Mouse (Mus musculus) telencephalon, adult 2 months (tissue): ENCODE measurements around the gene Dclk3.

ENCODE experiments used
- DNase-seq: peaks from one replicate; pipeline ENCODE4 v3.0.0-alpha.2; 2011; ENCODE audit warnings: low read depth, low spot score

Dclk3 gene

DNA sequence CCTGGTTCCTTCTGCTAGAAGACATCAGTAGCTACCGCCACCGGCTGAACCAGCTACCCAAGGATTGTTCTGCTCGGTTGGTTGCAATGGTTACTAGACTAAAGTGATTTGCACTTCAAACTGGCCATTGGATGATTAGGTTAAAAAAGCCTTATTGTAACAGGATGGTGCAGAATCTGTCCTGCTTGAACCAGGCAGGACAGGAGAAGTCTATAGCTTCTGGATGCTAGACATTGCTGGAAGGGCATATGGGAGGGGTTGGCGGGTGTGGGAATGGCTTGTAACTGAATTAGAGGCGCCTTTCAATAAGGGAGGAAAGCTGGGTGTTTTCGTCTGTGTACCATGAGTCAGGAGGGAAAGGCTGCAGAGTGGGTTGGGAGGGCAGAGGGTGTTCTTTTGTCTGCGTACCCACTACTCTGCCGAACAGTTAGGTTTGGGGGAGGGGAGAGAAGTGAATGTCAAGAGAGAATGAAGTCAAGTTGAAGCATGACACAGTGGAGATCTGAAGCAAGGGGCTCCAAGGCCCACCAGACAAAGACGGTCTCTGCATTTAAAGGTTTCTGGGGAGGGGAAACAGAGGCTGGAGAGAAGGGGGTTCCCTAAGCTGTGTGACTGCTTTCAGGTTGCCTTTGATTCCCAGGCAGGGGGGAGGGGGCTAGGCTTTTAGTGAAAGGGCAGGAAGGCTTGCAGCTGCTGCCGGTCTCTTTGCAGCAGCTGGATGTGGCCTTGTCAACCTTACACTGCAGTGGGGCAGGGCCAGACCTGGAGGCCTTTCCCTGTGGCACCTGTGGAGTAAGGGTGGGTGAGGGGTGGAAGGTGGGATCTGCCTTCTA lies 48.0 kb downstream of the Dclk3 start:
- DNase-seq = no peak

DNA sequence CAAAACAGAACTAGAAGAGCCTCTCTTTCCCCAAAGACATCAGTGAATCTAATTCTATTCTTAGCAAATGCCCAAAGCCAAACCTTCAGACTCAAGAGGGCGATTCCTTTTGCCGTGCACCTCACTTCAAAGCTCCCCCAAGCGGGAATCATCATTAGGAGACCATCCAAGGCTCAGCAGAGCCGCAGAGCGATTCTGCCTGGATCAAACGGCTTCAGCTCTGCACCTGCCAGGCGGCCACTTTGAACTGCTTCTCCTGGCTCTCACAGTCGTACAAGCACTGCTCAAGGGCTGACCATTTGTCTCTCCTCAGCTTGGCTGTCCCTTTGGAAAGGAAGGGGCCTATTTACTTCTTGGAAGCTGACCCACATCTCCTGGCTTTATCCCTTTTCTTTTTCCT lies 51.7 kb downstream of the Dclk3 start:
- no peak for DNase-seq

DNA sequence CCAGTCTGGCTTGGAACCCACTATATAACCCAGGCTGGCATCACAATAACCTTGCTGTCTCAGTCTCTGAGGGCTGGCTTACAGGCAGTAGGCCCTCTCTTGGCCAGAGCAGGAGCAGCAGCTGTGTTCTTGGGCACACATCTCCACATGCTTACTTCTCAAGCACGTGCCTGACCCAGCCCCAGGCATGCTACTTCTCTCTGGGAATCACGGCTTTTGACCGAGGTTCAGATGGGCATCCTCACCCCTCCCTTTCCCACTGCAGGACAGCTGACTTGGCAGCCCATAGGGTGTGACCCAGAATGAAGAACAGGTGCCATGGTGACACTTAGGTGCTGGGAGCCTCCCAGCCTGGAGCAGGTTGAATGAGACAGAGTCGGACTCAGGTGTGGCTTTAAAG lies 52.4 kb downstream of the Dclk3 start:
- no peak for DNase-seq

- no peak for DNase-seq
These were observed 54.6 kb downstream of the Dclk3 start for GRCm38 (mm10) chr9:111493490-111493889.

DNA sequence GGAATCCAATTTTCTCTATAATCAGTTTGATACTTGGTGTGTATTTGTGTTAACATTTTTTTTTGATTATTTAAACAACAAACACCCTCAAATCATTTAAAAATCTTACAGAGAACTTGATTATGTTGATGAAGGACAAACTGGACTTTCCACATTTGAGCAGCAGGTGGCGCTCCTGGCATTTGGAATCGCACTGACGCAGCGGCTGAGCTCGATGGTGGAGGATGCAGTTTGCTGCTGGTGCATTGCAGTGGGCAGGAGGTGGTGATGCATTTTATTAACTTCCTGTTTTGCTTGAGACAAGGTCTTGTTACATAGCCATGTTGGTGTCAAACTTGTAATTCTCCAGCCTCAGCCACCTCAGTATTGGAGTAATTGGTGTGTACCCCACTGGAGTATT lies 56.7 kb downstream of the Dclk3 start:
- DNase-seq = peak; percentile 50

DNA sequence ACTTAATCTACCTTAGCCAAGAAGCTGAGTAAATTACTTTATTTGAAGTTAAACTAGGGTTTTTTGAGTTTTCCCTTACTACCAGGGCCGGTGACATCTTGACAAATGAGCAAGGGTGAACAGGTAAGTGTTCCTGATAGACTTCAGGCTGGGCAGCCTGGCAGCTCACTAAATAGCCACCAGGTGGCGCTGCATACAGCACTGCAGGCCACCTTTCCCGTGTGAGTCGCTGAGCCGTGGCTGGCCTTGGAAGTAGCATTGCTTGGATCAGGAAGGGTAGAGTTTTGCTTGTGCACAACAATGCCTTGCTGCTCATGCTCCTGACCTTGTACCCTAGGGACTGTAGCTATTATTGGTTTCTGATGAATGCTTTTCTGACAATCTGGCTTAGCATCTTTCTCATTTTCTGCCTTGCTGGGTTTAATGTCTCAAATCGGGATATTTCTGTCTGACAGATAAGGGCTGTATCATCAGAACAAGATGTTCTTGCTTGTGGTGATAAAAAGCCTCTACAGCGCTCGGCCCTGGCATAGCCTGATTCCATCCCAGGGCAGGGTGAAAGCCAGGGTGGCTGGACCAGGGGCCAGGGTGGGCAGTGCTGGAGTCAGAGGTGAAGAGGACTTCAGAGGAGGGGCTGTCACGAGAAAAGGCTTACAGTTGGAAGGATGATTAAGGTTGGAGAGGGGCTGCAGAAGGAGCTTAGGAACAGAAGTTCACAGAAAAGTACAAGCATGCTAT lies 58.4 kb downstream of the Dclk3 start:
- peak; percentile 47 for DNase-seq

DNA sequence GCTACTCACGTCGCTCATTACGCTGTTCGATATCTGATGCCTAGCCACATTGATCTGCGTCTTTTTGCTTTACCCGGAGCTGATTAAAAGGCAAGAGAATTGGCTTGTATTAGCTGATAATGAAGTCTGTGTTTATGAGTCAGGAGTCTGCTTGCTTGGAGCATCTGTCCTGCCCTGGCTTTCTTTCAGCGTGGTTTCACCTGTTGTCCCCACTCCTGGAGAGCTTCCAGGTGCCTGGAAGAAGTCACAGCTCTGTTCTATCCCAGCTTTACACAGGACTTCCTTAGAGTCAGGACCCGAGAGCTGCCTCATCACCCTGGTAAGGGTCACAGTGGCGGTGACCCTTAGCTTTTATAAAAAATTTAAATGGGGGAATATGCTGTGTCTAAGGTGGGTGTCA lies 61.3 kb downstream of the Dclk3 start:
- DNase-seq = no peak

DNA sequence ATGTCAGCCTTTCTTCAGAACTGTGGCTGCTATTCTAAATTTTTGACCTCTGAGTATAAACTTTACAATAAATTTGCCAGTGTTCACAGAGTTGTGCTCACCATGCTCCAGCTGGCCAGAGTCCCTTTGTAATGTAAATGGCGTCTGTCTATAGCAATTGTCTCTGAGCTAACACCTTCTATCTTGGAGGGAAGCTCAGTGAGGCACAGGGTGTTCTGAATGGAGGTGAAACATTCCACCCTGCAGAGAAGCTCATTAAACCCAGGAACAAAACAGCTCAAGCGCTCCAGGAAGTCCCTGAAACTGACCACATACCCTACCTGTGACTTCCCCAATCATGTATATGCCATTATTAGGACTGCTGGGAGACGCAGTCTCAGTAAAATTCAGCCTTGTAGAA lies 67.2 kb downstream of the Dclk3 start:
- DNase-seq = no peak

DNA sequence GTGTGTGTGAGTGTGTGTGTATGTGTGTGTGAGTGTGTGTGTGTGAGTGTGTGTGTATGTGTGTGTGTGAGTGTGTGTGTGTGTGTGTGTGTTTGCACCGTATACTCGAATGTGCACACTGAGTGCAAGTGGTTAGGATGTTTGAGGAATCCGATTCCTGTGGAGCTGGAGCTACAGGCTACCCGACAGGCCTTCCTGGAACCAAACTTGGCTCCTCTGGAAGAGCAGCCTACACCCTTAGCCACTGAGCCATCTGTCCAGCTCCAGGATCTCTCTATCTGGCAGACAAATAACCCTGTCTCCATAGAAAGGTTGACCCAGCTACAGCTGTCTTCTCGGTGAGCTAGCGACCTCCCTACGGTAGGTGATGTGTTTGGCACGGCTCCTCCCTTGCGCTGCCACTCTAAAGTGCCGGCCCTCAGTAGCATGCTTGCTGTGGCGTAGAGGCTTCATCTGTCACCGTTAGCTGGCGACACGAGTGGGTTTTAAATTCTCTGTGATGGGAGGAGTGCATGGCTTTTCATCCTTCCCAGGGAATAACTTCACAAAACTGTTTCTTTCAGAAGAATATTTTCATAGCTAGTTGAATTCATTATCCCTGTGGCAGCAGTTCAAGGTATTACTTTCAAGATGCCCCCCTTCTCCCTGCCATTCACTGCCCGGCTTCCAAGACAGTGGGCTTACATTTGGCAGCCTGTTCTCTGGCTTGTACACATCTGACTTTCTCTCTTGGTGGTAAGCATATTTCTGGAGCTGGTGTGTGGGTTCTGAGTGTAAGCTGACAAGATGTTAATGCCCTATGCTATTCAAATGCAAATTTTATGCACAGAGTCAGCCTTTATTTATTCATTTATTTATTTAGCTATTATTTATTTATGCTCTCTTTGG lies 75.9 kb downstream of the Dclk3 start:
- peak; percentile 31 for DNase-seq

DNA sequence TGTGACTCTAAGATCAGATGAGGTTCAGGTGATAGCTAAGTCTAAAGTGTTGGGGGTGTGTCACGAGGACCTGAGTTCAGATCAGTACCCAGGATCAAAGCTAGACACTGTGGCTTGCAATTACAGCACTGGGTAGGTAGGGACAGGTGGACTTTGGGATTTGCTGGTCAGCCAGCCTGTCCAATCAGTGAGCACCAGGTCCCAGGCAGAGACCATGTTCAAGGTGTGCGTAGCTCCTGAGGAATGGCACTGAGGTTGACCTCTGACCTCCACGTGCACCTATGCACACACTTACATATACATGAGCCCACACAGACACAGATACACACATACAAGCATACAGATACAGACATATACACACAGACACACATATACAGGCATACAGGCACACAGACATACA lies 76.7 kb downstream of the Dclk3 start:
- DNase-seq = no peak

GRCm38 (mm10) chr9:111522226-111522625 lies 83.3 kb downstream of the Dclk3 start:
- DNase-seq = no peak

DNA sequence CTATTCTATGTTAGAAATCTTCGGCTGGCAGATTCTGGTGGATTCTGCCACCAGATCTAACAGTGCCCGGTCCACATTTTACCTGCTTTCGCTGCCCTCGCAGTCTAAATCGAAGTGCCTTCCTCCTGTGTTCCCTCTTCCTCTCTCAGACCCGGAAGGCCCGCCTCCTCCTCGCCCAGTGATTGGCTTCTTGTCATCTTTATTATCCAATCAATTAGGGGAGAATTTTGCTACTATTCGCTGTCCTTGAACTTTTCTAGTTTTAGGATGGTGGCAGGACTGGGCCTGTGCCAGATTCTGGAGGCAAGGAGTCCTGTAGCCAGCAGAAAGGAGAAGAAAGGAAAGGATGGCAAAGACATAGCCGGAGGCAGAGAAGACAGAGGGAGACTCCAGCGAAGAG lies 84.2 kb downstream of the Dclk3 start:
- no peak for DNase-seq

DNA sequence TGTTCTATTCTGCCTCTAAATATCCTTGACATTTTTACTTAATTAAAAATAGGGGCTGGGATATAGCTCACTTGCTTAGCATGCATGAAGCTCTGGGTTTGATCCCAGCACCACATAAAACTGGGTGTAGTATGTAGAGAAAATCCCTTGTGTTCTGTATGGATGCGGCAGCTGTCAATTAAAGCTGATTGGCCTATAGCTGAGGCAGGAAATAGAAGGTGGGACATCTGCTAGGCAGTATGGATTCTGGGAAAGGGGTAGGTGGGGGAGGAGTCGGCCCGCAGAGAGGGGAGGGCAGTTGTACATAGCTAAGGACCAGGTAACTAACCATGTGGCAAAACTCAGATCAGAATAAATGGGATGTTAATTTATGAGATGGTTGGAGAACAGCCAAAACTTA lies 85.0 kb downstream of the Dclk3 start:
- DNase-seq = no peak

- no peak for DNase-seq
These were observed 96.0 kb downstream of the Dclk3 start for GRCm38 (mm10) chr9:111534744-111535423.

DNA sequence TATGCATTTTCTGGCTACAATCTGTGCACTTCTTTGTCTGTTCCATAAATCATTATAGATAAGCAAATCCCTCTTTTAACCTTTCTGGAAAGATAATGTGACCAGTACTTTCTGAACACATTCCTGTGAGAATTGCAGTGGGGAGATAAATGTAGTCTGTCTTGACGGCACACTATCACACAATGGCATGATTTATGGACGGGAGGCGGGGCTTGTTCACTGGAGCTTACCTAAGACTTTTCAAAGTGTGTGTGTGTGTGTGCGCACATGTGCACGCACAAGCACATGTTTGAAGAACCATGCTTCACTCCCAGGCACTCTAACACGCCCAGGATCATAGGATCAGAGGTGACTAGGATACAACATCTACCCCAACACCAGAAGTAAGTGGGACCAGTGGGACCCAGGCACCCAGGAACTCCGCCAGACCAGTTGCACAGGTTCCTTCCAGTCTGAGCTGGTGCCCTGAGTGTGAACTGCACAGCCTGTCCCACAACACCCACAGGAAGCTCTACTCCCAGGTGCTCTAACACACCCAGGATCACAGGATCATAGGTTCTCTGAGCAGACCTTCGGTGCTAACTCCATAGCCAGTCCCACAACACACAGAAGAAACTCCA lies 96.7 kb downstream of the Dclk3 start:
- no peak for DNase-seq
